Mouse (Mus musculus): ENCODE measurements around the gene Mcf2l. TPM values are rescaled to one million over a fixed set of nuclear protein-coding genes. Genes with fewer than 3 reads are reported as not detected.
A peak's percentile ranks its signal among the peaks of the same experiment; 100 is the strongest.

Mcf2l gene
- total RNA-seq, 2 experiments from 2014 or later: 16.2 to 19.5 TPM

GRCm38 (mm10) chr8:12983681-12984467 is 110.3 kb downstream of the Mcf2l start:
- peak; percentile 99 for ATAC-seq (replicated peaks; ENCODE audit: poor library complexity, severe bottlenecking)

GRCm38 (mm10) chr8:12984601-12985243 is 111.1 kb downstream of the Mcf2l start:
- no peak for ATAC-seq (replicated peaks; ENCODE audit: poor library complexity, severe bottlenecking)

- ATAC-seq (replicated peaks; ENCODE audit: poor library complexity, severe bottlenecking): no peak
Measured at GRCm38 (mm10) chr8:12985259-12985658, 111.7 kb downstream of the Mcf2l start.

- ATAC-seq (replicated peaks; ENCODE audit: poor library complexity, severe bottlenecking): no peak
Measured at GRCm38 (mm10) chr8:12987571-12987970, 114.0 kb downstream of the Mcf2l start.

GRCm38 (mm10) chr8:12988722-12989430 is 115.3 kb downstream of the Mcf2l start:
- ATAC-seq (replicated peaks; ENCODE audit: poor library complexity, severe bottlenecking): no peak

GRCm38 (mm10) chr8:12991411-12991810 is 117.8 kb downstream of the Mcf2l start:
- no peak for ATAC-seq (replicated peaks; ENCODE audit: poor library complexity, severe bottlenecking)

- ATAC-seq (replicated peaks; ENCODE audit: poor library complexity, severe bottlenecking): no peak
Measured at GRCm38 (mm10) chr8:12994468-12994867, 120.9 kb downstream of the Mcf2l start.

GRCm38 (mm10) chr8:12995481-12995880 is 121.9 kb downstream of the Mcf2l start:
- no peak for ATAC-seq (replicated peaks; ENCODE audit: poor library complexity, severe bottlenecking)

GRCm38 (mm10) chr8:12996831-12997275 is 123.2 kb downstream of the Mcf2l start:
- ATAC-seq (replicated peaks; ENCODE audit: poor library complexity, severe bottlenecking): no peak

GRCm38 (mm10) chr8:12998331-12998730 is 124.7 kb downstream of the Mcf2l start:
- no peak for ATAC-seq (replicated peaks; ENCODE audit: poor library complexity, severe bottlenecking)

GRCm38 (mm10) chr8:12999793-13000192 is 126.2 kb downstream of the Mcf2l start:
- ATAC-seq (replicated peaks; ENCODE audit: poor library complexity, severe bottlenecking): no peak

GRCm38 (mm10) chr8:13007458-13007857 is 133.9 kb downstream of the Mcf2l start:
- no peak for ATAC-seq (replicated peaks; ENCODE audit: poor library complexity, severe bottlenecking)

GRCm38 (mm10) chr8:13010313-13010712 is 136.7 kb downstream of the Mcf2l start:
- peak; percentile 93 for ATAC-seq (replicated peaks; ENCODE audit: poor library complexity, severe bottlenecking)

GRCm38 (mm10) chr8:13019560-13019959 is 146.0 kb downstream of the Mcf2l start:
- no peak for ATAC-seq (replicated peaks; ENCODE audit: poor library complexity, severe bottlenecking)

- ATAC-seq (replicated peaks; ENCODE audit: poor library complexity, severe bottlenecking): peak; percentile 86
Measured at GRCm38 (mm10) chr8:13021830-13022229, 148.2 kb downstream of the Mcf2l start.

- no peak for ATAC-seq (replicated peaks; ENCODE audit: poor library complexity, severe bottlenecking)
Measured at GRCm38 (mm10) chr8:13025487-13026224, 152.1 kb downstream of the Mcf2l start, which contains the start of gene F7. F7 (plus strand) TSS chr8:13026034.

GRCm38 (mm10) chr8:13027615-13028014 is 154.0 kb downstream of the Mcf2l start:
- peak; percentile 70 for ATAC-seq (replicated peaks; ENCODE audit: poor library complexity, severe bottlenecking)

- peak; percentile 75 for ATAC-seq (replicated peaks; ENCODE audit: poor library complexity, severe bottlenecking)
Measured at GRCm38 (mm10) chr8:13028482-13028881, 154.9 kb downstream of the Mcf2l start.

GRCm38 (mm10) chr8:13036346-13036812 is 162.8 kb downstream of the Mcf2l start:
- ATAC-seq (replicated peaks; ENCODE audit: poor library complexity, severe bottlenecking): peak; percentile 58

- ATAC-seq (replicated peaks; ENCODE audit: poor library complexity, severe bottlenecking): peak; percentile 64
Measured at GRCm38 (mm10) chr8:13037015-13037414, 163.4 kb downstream of the Mcf2l start, which contains the start of gene F10. F10 (plus strand) TSS chr8:13037308.
